Mouse (Mus musculus): ENCODE measurements around the gene Vmn1r170. TPM values are rescaled to one million over a fixed set of nuclear protein-coding genes. Genes with fewer than 3 reads are reported as not detected.
"Not testable (repeated sequence)": the region's sequence is repeated elsewhere in the genome, so short reads cannot be mapped to it uniquely, and the experiment has no call there.

The Vmn1r170 gene
- polyA plus RNA-seq (2015; fragmentation: Nextera tagmentation; extraction: Ambion mirVana), result not detected in 2 replicates

- not testable (repeated sequence) for H3K27ac ChIP-seq (replicated peaks); H3K4me1 ChIP-seq (replicated peaks; ENCODE audit: control insufficient read depth, insufficient read depth); H3K9ac ChIP-seq (ENCODE audit: low read length); DNase-seq (ENCODE audit: low spot score); H3K9me3 ChIP-seq (ENCODE audit: control insufficient read depth, low read length); ATAC-seq (ENCODE audit: low FRiP score, low TSS enrichment); H3K4me2 ChIP-seq (replicated peaks; ENCODE audit: low read depth); H3K27me3 ChIP-seq (ENCODE audit: control insufficient read depth, insufficient read depth, low read length); H3K36me3 ChIP-seq (ENCODE audit: control insufficient read depth, insufficient read depth, low read length); H3K4me3 ChIP-seq (ENCODE audit: low read depth, low read length)
- WGBS, result 29% methylated on average over 1 of the region's 1 CpGs
Observed at GRCm38 (mm10) chr7:23605875-23606274, at the start of gene Vmn1r170. Vmn1r170 (plus strand) TSS chr7:23606175.

GRCm38 (mm10) chr7:23575226-23575625 lies 30.7 kb upstream of the Vmn1r170 start, which contains the start of gene Vmn1r169:
Vmn1r169 (plus strand) TSS chr7:23575526.
- H3K9me3 ChIP-seq (ENCODE audit: control insufficient read depth, low read length); H3K4me1 ChIP-seq (replicated peaks; ENCODE audit: control insufficient read depth, insufficient read depth); H3K36me3 ChIP-seq (ENCODE audit: control insufficient read depth, insufficient read depth, low read length); H3K9ac ChIP-seq (ENCODE audit: low read length); DNase-seq (ENCODE audit: low spot score); H3K27me3 ChIP-seq (ENCODE audit: control insufficient read depth, insufficient read depth, low read length); ATAC-seq (ENCODE audit: low FRiP score, low TSS enrichment); H3K27ac ChIP-seq (replicated peaks); H3K4me3 ChIP-seq (ENCODE audit: low read depth, low read length); H3K4me2 ChIP-seq (replicated peaks; ENCODE audit: low read depth): not testable (repeated sequence)
- 71% methylated on average over 1 of the region's 2 CpGs for WGBS

- no peak for TF ChIP-seq EP300 (optimal IDR thresholded peaks at IDR 0.05)
- no peak for TF ChIP-seq CTCF (IDR thresholded peaks at IDR 0.05; ENCODE audit: low read depth)
- H3K27me3 ChIP-seq (ENCODE audit: control insufficient read depth, insufficient read depth, low read length), result no peaks in the 10 kb centered on the region
- no peak within 1 kb of the TSS for H3K9ac ChIP-seq (ENCODE audit: low read length)
- no peaks in the 10 kb centered on the region for H3K36me3 ChIP-seq (ENCODE audit: control insufficient read depth, insufficient read depth, low read length)
- H3K27ac ChIP-seq (replicated peaks), result no peak within 1 kb of the TSS
- H3K4me3 ChIP-seq (ENCODE audit: low read depth, low read length), result no peak within 1 kb of the TSS
- H3K4me2 ChIP-seq (replicated peaks; ENCODE audit: low read depth), result no peak within 1 kb of the TSS
- H3K4me1 ChIP-seq (replicated peaks; ENCODE audit: control insufficient read depth, insufficient read depth), result no peaks in the 10 kb centered on the region
- no peak for DNase-seq (ENCODE audit: low spot score)
- no peak for ATAC-seq (ENCODE audit: low FRiP score, low TSS enrichment)
- H3K9me3 ChIP-seq (ENCODE audit: control insufficient read depth, low read length), result no peaks in the 10 kb centered on the region
Observed at GRCm38 (mm10) chr7:23630422-23630821, 24.4 kb downstream of the Vmn1r170 start, which contains the start of gene Vmn1r171. Vmn1r171 (plus strand) TSS chr7:23630722.

Other genes starting within 250 kb of the Vmn1r170 start
- gene Nlrp5, start 220.3 kb upstream of the Vmn1r170 start, polyA plus RNA-seq (2015; fragmentation: Nextera tagmentation; extraction: Ambion mirVana), result not detected in 2 replicates
- not detected in 2 replicates for gene Vmn1r167, start 99.0 kb upstream of the Vmn1r170 start, polyA plus RNA-seq (2015; fragmentation: Nextera tagmentation; extraction: Ambion mirVana)
- not detected in 2 replicates for gene Vmn1r168, start 66.4 kb upstream of the Vmn1r170 start, polyA plus RNA-seq (2015; fragmentation: Nextera tagmentation; extraction: Ambion mirVana)
- gene Vmn1r169, start 30.6 kb upstream of the Vmn1r170 start, polyA plus RNA-seq (2015; fragmentation: Nextera tagmentation; extraction: Ambion mirVana), result not detected in 2 replicates
- not detected in 2 replicates for gene Vmn1r171, start 24.5 kb downstream of the Vmn1r170 start, polyA plus RNA-seq (2015; fragmentation: Nextera tagmentation; extraction: Ambion mirVana)
- 0.04 TPM in 1 of 2 replicates, not detected in the other for gene Vmn1r172, start 52.1 kb downstream of the Vmn1r170 start, polyA plus RNA-seq (2015; fragmentation: Nextera tagmentation; extraction: Ambion mirVana)
- gene Vmn1r173, start 94.5 kb downstream of the Vmn1r170 start, polyA plus RNA-seq (2015; fragmentation: Nextera tagmentation; extraction: Ambion mirVana), result not detected in 2 replicates
- gene Vmn1r174, start 146.1 kb downstream of the Vmn1r170 start, polyA plus RNA-seq (2015; fragmentation: Nextera tagmentation; extraction: Ambion mirVana), result 0.04 TPM in 1 of 2 replicates, not detected in the other
- not detected in 2 replicates for gene Vmn1r175, start 204.5 kb downstream of the Vmn1r170 start, polyA plus RNA-seq (2015; fragmentation: Nextera tagmentation; extraction: Ambion mirVana)
- not detected in 2 replicates for gene Vmn1r176, start 231.2 kb downstream of the Vmn1r170 start, polyA plus RNA-seq (2015; fragmentation: Nextera tagmentation; extraction: Ambion mirVana)